Mouse (Mus musculus) WW6 (cell line): ENCODE data around the gene Hist2h2ab.
"Not testable (repeated sequence)": the region's sequence is repeated elsewhere in the genome, so short reads cannot be mapped to it uniquely, and the experiment has no call there.

Experiments used
- DNase-seq: peaks from one replicate; pipeline ENCODE4 v3.0.0-alpha.2; 2013; ENCODE audit warnings: low read depth, low spot score

The Hist2h2ab gene

GRCm38 (mm10) chr3:96237335-96237903 lies 17.8 kb downstream of the Hist2h2ab start:
- DNase-seq, result no peak

GRCm38 (mm10) chr3:96237904-96238511 lies 18.3 kb downstream of the Hist2h2ab start:
- DNase-seq, result no peak

GRCm38 (mm10) chr3:96238954-96239793 lies 19.5 kb downstream of the Hist2h2ab start, which contains the start of gene Hist2h3c2:
Gene Hist2h3c2, minus strand, starts transcription at chr3:96239127.
- not testable (repeated sequence) for DNase-seq

DNA sequence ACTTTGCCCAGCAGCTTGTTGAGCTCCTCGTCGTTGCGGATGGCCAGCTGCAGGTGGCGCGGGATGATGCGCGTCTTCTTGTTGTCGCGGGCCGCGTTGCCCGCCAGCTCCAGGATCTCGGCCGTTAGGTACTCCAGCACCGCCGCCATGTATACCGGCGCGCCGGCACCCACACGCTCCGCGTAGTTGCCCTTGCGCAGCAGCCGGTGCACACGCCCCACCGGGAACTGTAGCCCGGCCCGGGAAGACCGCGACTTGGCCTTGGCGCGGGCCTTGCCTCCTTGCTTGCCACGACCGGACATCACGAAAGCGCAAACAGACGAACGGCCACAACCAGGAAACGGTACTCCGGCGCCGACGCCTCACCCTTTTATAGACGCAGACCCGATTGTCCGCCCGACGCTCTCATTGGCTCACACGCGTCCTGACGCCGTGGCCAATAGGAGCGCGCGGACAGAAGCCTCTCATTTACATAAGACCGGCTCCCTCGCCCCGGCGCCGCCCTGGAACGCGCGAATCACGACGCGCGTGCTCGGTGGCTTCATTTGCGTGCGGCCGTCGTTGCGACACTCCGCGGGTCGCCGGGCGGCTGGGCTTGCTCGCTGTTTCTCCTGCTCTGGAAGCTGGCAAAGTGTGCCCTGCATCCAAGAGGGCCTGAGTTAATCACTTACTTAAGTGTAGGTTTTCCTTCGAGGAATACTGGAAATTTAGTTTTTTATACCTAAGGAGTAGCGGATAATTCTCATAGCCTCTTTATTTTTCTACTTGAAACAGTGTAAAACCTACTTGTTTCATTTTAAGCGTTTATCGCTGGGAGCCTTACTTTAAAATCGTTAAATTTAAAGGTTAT lies 20.5 kb downstream of the Hist2h2ab start, which contains the start of gene Hist2h2aa2:
Gene Hist2h2aa2, minus strand, starts transcription at position 328 of the 850 bp plus-strand sequence.
- not testable (repeated sequence) for DNase-seq

- no peak for DNase-seq
These were observed 21.1 kb downstream of the Hist2h2ab start for GRCm38 (mm10) chr3:96240799-96241197.

- DNase-seq, result no peak
These were observed 24.4 kb downstream of the Hist2h2ab start for GRCm38 (mm10) chr3:96243921-96244572.

GRCm38 (mm10) chr3:96245003-96245886 lies 25.6 kb downstream of the Hist2h2ab start, which contains the start of gene Hist2h2aa1:
Gene Hist2h2aa1, plus strand, starts transcription at chr3:96245497.
- DNase-seq, result not testable (repeated sequence)

DNA sequence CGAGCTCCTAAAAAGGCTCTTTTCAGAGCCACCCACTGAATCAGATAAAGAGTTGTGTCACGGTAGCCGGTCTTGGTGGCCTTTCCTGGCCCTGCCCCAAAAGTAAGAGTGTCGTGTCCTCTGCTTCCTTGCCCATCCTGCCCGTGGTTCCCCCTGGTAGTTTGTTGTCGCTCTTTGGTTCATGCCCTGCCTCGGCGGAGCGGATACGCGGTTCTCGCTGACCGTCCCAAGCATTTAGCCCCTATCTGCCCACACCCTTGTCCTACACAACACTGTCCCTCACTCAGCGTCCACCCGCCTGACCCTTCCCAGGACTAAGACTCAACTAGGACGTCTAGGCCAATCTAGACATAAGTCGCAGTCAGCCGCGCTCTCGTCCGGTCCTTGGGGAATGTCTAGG lies 26.4 kb downstream of the Hist2h2ab start:
- not testable (repeated sequence) for DNase-seq

- DNase-seq, result not testable (repeated sequence)
These were observed 26.8 kb downstream of the Hist2h2ab start, which contains the start of gene Hist2h3c1 for GRCm38 (mm10) chr3:96246427-96246856. Gene Hist2h3c1, plus strand, starts transcription at chr3:96246685.

DNA sequence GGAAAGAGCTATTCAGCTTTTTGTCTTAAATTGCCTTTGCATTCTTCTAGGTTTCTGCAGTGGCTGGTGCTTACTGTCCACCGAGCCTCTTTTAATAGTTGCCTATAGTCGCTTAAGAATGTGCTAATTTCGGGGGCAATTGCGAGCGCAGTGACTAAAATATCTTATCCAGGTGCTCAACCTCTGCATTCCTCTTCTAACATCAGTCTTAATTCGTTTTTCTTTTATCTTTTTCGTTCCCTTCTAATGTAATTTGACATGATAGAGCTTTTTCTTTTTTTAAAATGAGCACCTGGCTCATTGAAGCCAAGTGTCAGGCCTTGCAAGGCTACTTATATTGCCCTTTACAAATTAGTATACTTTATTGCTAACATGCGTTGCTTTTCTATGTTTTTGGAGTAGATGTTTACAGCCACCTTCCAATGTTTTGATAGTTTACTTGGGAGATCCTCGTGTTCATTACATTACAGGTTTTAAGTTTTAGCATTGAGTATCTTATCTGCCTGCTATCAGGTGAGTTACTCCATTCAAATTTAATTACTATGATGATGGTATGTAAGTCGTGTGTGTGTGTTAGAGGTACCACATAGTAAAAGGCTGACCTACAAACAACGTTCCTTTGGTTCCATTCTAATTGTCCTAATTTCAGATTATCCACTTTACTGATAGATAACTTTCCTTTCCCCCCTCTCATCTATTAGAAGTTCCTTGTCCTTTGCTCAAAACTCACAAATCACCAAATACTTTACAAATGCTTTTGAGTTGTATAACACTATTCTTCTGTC lies 27.9 kb downstream of the Hist2h2ab start:
- DNase-seq, result no peak

- DNase-seq, result no peak
These were observed 28.7 kb downstream of the Hist2h2ab start for GRCm38 (mm10) chr3:96248141-96249033.

- no peak for DNase-seq
These were observed 29.3 kb downstream of the Hist2h2ab start for GRCm38 (mm10) chr3:96249034-96249345.

DNA sequence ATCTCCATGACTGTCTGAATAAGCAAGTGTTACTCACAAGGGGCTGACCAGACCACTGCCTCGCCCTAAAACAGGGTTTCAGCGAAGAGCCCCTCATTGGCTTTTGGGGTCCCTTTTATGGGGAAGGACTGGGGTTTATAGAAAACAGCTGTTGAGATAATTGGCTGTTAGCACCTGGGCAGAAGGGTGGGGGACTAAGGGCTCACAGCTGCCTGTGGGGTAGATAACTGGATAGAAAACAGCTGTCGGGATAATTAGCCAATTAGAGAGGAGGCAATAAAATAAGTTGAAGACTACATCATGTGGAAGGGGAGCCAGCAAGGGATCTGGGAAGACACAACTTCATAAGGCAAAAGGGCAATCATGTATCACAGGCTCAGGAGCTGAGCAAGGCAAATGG lies 31.2 kb downstream of the Hist2h2ab start:
- no peak for DNase-seq

- DNase-seq, result no peak
These were observed 32.1 kb downstream of the Hist2h2ab start for GRCm38 (mm10) chr3:96251787-96252186.

- no peak for DNase-seq
These were observed 35.2 kb downstream of the Hist2h2ab start for GRCm38 (mm10) chr3:96254683-96255355.

GRCm38 (mm10) chr3:96255926-96256593 lies 36.4 kb downstream of the Hist2h2ab start:
- no peak for DNase-seq

DNA sequence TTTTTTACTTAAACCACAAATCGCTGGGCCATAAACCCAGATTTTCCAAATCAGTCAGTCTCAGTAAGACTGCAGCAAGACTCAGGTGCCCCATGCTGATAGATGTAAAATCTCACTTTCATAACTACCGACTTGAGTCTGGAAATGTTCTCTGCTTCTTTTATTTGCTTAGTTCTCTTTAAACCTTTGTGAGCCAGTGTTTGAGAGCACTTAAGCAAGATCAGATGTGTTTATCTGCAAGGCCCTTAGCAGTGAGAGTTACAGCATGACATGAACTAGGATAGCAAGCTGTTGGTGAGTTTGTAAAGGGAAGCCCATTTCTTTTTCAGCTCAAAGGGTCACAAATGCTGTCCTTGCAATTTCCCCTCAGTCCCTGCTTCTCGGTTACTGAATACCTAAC lies 37.5 kb downstream of the Hist2h2ab start:
- no peak for DNase-seq
